Mouse (Mus musculus): ENCODE results near the gene Emilin2. TPM values are rescaled to one million over a fixed set of nuclear protein-coding genes. Genes with fewer than 3 reads are reported as not detected.

The Emilin2 gene
- polyA plus RNA-seq, 1 experiment from 2014 or later = 2.8 TPM

GRCm38 (mm10) chr17:71208921-71209320 is 102.9 kb downstream of the Emilin2 start:
- Histone ChIP-seq H3K9me3 (replicated peaks) (no peaks in the 10 kb centered on the region), H3K27ac (replicated peaks) (no peak overlapping the region), H3K9ac (replicated peaks) (no peak overlapping the region), H3K4me1 (peaks cover 10% of the 10 kb centered on the region), H3K4me2 (no peak overlapping the region), H3K4me3 (replicated peaks) (no peak overlapping the region), H3K27me3 (replicated peaks) (no peaks in the 10 kb centered on the region), H3K36me3 (no peaks in the 10 kb centered on the region)
- 82% methylated on average over 1 of the region's 1 CpGs for whole genome bisulfite sequencing
- ATAC-seq (ENCODE audit: low FRiP score) = no peak

GRCm38 (mm10) chr17:71208376-71208775 is 103.4 kb downstream of the Emilin2 start:
- Histone ChIP-seq H3K9ac (replicated peaks) (no peak overlapping the region), H3K27me3 (replicated peaks) (no peaks in the 10 kb centered on the region), H3K27ac (replicated peaks) (no peak overlapping the region), H3K4me2 (no peak overlapping the region), H3K4me3 (replicated peaks) (no peak overlapping the region), H3K36me3 (no peaks in the 10 kb centered on the region), H3K9me3 (replicated peaks) (no peaks in the 10 kb centered on the region), H3K4me1 (peaks cover 10% of the 10 kb centered on the region)
- no peak for ATAC-seq (ENCODE audit: low FRiP score)
- 97% methylated on average over 1 of the region's 1 CpGs for WGBS

- H3K9me3 ChIP-seq (replicated peaks) = no peaks in the 10 kb centered on the region
- peaks cover 14% of the 10 kb centered on the region for H3K4me1 ChIP-seq
- 96% methylated on average over 3 of the region's 3 CpGs for WGBS
- no peak overlapping the region for H3K4me2 ChIP-seq
- H3K9ac ChIP-seq (replicated peaks) = no peak overlapping the region
- H3K4me3 ChIP-seq (replicated peaks) = no peak overlapping the region
- H3K27me3 ChIP-seq (replicated peaks) = no peaks in the 10 kb centered on the region
- no peak for ATAC-seq (ENCODE audit: low FRiP score)
- H3K27ac ChIP-seq (replicated peaks) = no peak overlapping the region
- no peaks in the 10 kb centered on the region for H3K36me3 ChIP-seq
Measured at GRCm38 (mm10) chr17:71207268-71207667, 104.5 kb downstream of the Emilin2 start.

GRCm38 (mm10) chr17:71206136-71206893 is 105.5 kb downstream of the Emilin2 start:
- Histone ChIP-seq H3K9me3 (replicated peaks) (no peaks in the 10 kb centered on the region), H3K36me3 (no peaks in the 10 kb centered on the region), H3K4me3 (replicated peaks) (no peak overlapping the region), H3K9ac (replicated peaks) (no peak overlapping the region), H3K4me1 (peaks cover 9% of the 10 kb centered on the region), H3K4me2 (no peak overlapping the region), H3K27ac (replicated peaks) (no peak overlapping the region), H3K27me3 (replicated peaks) (no peaks in the 10 kb centered on the region)
- WGBS = 83% methylated on average over 12 of the region's 12 CpGs
- no peak for ATAC-seq (ENCODE audit: low FRiP score)

GRCm38 (mm10) chr17:71204809-71205091 is 107.0 kb downstream of the Emilin2 start:
- no peaks in the 10 kb centered on the region for H3K27me3 ChIP-seq (replicated peaks)
- H3K36me3 ChIP-seq = no peaks in the 10 kb centered on the region
- H3K9ac ChIP-seq (replicated peaks) = no peak overlapping the region
- no peaks in the 10 kb centered on the region for H3K9me3 ChIP-seq (replicated peaks)
- peaks cover 5% of the 10 kb centered on the region; the same call in 1 of the 2 replicates for H3K4me1 ChIP-seq
- no peak overlapping the region for H3K27ac ChIP-seq (replicated peaks)
- no peak overlapping the region for H3K4me3 ChIP-seq (replicated peaks)
- ATAC-seq (ENCODE audit: low FRiP score) = no peak
- 90% methylated on average over 6 of the region's 6 CpGs for WGBS
- H3K4me2 ChIP-seq = no peak overlapping the region

- Histone ChIP-seq H3K36me3 (no peaks in the 10 kb centered on the region), H3K9me3 (replicated peaks) (no peaks in the 10 kb centered on the region), H3K4me3 (replicated peaks) (no peak overlapping the region), H3K27me3 (replicated peaks) (no peaks in the 10 kb centered on the region), H3K9ac (replicated peaks) (no peak overlapping the region), H3K27ac (replicated peaks) (no peak overlapping the region), H3K4me2 (no peak overlapping the region), H3K4me1 (peaks cover 5% of the 10 kb centered on the region; the same call in 1 of the 2 replicates)
- no peak for ATAC-seq (ENCODE audit: low FRiP score)
- WGBS = 94% methylated on average over 9 of the region's 9 CpGs
Measured at GRCm38 (mm10) chr17:71203998-71204808, 107.6 kb downstream of the Emilin2 start.

Other genes starting within 250 kb of the Emilin2 start
- gene Lpin2, start 129.4 kb downstream of the Emilin2 start, polyA plus RNA-seq (2015; fragmentation: Nextera tagmentation; extraction: Ambion mirVana) = 42.3 and 42.6 TPM in 2 replicates
- gene Gm4707, start 147.9 kb upstream of the Emilin2 start, polyA plus RNA-seq (2015; fragmentation: Nextera tagmentation; extraction: Ambion mirVana) = 2.3 and 2.6 TPM in 2 replicates
- 42.4 and 45.8 TPM in 2 replicates for gene Smchd1, start 163.4 kb upstream of the Emilin2 start, polyA plus RNA-seq (2015; fragmentation: Nextera tagmentation; extraction: Ambion mirVana)
- 5.9 and 15.7 TPM in 2 replicates for gene Ndc80, start 214.9 kb upstream of the Emilin2 start, polyA plus RNA-seq (2015; fragmentation: Nextera tagmentation; extraction: Ambion mirVana)
- gene Spdya, start 240.1 kb upstream of the Emilin2 start, polyA plus RNA-seq (2015; fragmentation: Nextera tagmentation; extraction: Ambion mirVana) = 1.1 and 1.3 TPM in 2 replicates